Mouse (Mus musculus): ENCODE measurements around the gene Pank4.

Gene Pank4

GRCm38 (mm10) chr4:154972546-154972945 is 8.6 kb downstream of the Pank4 start:
- no peak for DNase-seq

- DNase-seq, result peak; percentile 52 to 61
Observed at GRCm38 (mm10) chr4:154974163-154974611, 10.3 kb downstream of the Pank4 start.

GRCm38 (mm10) chr4:154980110-154980509 is 16.2 kb downstream of the Pank4 start:
- DNase-seq, result peak in 1 of 2 experiments; percentile 48

GRCm38 (mm10) chr4:154981076-154981475 is 17.2 kb downstream of the Pank4 start:
- no peak for DNase-seq

GRCm38 (mm10) chr4:154981530-154981929 is 17.6 kb downstream of the Pank4 start:
- DNase-seq, result peak; percentile 72 to 81

- DNase-seq, result no peak
Observed at GRCm38 (mm10) chr4:154982247-154983120, 18.6 kb downstream of the Pank4 start.

GRCm38 (mm10) chr4:154983767-154984166 is 19.8 kb downstream of the Pank4 start:
- no peak for DNase-seq

- DNase-seq, result no peak
Observed at GRCm38 (mm10) chr4:154985151-154985777, 21.3 kb downstream of the Pank4 start.

- peak; percentile 67 to 87 for DNase-seq
Observed at GRCm38 (mm10) chr4:154986096-154986495, 22.2 kb downstream of the Pank4 start.

GRCm38 (mm10) chr4:154986750-154987149 is 22.8 kb downstream of the Pank4 start:
- no peak for DNase-seq

- DNase-seq, result peak; percentile 64 to 68
Observed at GRCm38 (mm10) chr4:154994876-154995275, 31.0 kb downstream of the Pank4 start.

GRCm38 (mm10) chr4:154996572-154997154 is 32.7 kb downstream of the Pank4 start:
- DNase-seq, result peak; percentile 33 to 49

- no peak for DNase-seq
Observed at GRCm38 (mm10) chr4:154999379-154999778, 35.5 kb downstream of the Pank4 start.

- DNase-seq, result no peak
Observed at GRCm38 (mm10) chr4:155005278-155005677, 41.4 kb downstream of the Pank4 start.

- no peak for DNase-seq
Observed at GRCm38 (mm10) chr4:155006296-155006695, 42.4 kb downstream of the Pank4 start.

GRCm38 (mm10) chr4:155007641-155008040 is 43.7 kb downstream of the Pank4 start:
- peak in 1 of 2 experiments; percentile 42 for DNase-seq

GRCm38 (mm10) chr4:155008075-155008474 is 44.2 kb downstream of the Pank4 start:
- no peak for DNase-seq

GRCm38 (mm10) chr4:155009216-155009615 is 45.3 kb downstream of the Pank4 start:
- DNase-seq, result no peak

GRCm38 (mm10) chr4:155010870-155011269 is 46.9 kb downstream of the Pank4 start:
- peak; percentile 94 to 95 for DNase-seq

GRCm38 (mm10) chr4:155011312-155012025 is 47.5 kb downstream of the Pank4 start:
- DNase-seq, result peak; percentile 79 to 80

GRCm38 (mm10) chr4:155012115-155012514 is 48.2 kb downstream of the Pank4 start:
- peak; percentile 74 to 79 for DNase-seq

- peak; percentile 93 to 96 for DNase-seq
Observed at GRCm38 (mm10) chr4:155012788-155013187, 48.9 kb downstream of the Pank4 start.

GRCm38 (mm10) chr4:155014244-155014643 is 50.3 kb downstream of the Pank4 start:
- DNase-seq, result no peak
